Mouse (Mus musculus) brain, embryonic 14.5 days (tissue): ENCODE results near the gene Ldhc.

Source experiments
- CTCF ChIP-seq: fragments of 200-500 bp; IDR thresholded peaks from 2 replicates; pipeline ENCODE4 v1.5.1; 2012; ENCODE audit warnings: inconsistent platforms, mild to moderate bottlenecking, moderate library complexity, borderline replicate concordance; ENCODE audit not compliant: insufficient read depth, insufficient read length; ENCODE audit errors: extremely low read depth
- POLR2A ChIP-seq: fragments of 200-500 bp; IDR thresholded peaks from 2 replicates; pipeline ENCODE4 v1.6.1; 2012; ENCODE audit warnings: mild to moderate bottlenecking, inconsistent platforms, borderline replicate concordance; ENCODE audit not compliant: poor library complexity, insufficient read depth, insufficient read length, severe bottlenecking; ENCODE audit errors: extremely low read depth

DNA sequence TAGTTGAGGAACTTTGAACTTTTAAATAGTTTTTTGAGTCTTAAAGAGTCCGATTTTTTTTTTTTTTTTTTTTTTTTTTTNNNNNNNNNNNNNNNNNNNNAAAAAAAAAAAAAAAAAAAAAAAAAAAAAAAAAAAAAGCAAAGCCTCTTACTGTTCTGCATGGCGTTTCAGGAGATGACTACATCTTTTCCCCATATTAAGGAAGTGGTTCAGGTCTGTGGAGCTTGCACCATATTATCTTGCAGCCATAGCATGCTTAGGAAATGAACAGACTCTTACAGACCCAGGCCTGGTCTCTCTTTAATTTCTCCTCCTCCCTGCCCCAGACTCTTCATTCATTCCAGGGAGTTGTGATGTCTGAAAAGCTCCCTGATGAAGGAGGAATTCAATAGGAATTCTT lies 20.0 kb downstream of the Ldhc start:
- TF ChIP-seq CTCF, result no peak
- no peak for TF ChIP-seq POLR2A
